Mouse (Mus musculus) liver, embryonic 14.5 days (tissue): ENCODE results near the gene Bmp3.

Source experiments
- CTCF ChIP-seq: IDR thresholded peaks from 2 replicates; pipeline ENCODE4 v1.5.1; 2016; ENCODE audit warnings: antibody characterized with exemption, low read depth, control low read depth
- EP300 ChIP-seq: IDR thresholded peaks from 2 replicates; pipeline ENCODE4 v1.6.1; 2016; ENCODE audit warnings: antibody characterized with exemption, low read depth

GRCm38 (mm10) chr5:98894281-98894680 is 40.1 kb downstream of the Bmp3 start:
- TF ChIP-seq EP300 = no peak
- no peak for TF ChIP-seq CTCF
